Mouse (Mus musculus): ENCODE measurements around the gene Map3k21.

The Map3k21 gene

DNA sequence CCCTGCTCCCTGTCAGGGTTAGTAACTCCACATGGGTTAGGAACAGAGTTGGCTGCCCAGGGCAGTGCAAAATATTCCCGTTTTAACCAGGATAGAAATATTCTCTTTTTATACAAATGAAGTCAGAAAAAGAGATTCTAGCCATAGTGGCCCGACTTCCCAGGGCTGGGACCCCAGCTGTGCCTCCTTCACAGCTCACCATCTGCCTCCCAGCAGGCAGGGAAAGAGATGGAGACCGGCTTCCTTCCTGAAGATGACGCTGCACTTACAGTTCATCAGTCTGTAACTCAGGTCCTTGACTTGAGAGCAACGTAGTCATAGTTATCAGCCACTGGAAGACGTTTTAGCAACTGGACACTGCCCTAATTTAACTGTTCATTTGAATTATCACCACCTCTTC lies 70.6 kb downstream of the Map3k21 start:
- DNase-seq = no peak

DNA sequence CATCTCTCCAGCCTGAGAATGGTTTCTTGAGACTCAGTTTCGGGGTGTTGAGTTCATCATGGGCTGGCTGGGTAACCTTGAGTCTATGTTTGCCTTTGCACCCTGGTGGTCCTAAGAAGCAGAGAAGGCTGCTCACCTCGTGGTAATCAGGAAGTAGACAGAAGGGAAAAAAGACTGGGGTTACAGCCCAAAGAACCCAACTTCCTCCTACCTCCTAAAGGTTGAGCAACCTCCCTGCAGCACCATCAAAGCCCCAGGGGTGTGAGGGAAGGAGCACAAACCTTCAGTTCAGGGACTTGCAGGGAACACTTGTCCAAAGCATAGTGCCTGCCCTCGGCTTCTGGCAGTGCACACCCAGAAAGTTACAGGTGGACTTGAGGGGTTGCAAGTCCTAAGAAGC lies 73.3 kb downstream of the Map3k21 start:
- DNase-seq = no peak

DNA sequence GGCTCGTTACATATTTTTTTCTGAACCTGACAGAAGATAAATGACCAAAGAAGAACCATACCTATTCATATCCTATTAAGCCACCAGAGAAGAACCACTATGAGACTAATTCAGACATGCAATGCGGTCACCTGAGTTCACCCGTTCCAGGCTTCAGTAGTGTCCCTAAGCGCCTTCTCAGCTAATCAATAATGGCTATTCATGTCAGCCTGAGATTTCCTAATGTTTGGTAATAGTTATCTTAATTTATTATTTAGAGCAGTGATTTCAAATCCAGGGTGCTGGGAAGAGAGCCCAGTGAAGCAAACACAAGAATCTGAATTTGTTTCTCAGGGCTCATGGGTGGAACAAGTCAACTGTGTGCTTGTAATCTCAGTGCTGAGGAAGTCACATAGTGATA lies 73.9 kb downstream of the Map3k21 start:
- no peak for DNase-seq

DNA sequence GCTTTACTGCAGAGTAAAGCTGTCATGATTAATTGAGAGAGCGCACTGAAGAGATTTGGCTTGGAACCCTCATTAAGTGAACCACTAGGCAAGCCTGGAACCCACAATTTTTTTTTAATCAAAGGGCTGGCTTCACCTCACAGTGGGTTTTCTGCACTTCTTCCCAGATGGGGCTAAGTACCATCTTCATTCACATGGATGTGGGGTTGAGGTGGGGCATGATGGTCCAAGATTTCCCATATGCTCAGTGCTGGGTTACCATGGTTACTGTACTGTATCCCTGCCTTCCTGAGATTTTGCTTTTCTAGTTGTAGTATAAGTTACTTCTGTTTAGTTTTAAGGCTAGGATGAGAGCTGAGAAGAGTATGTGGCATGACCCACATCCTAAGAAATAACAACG lies 75.1 kb downstream of the Map3k21 start:
- DNase-seq = no peak

DNA sequence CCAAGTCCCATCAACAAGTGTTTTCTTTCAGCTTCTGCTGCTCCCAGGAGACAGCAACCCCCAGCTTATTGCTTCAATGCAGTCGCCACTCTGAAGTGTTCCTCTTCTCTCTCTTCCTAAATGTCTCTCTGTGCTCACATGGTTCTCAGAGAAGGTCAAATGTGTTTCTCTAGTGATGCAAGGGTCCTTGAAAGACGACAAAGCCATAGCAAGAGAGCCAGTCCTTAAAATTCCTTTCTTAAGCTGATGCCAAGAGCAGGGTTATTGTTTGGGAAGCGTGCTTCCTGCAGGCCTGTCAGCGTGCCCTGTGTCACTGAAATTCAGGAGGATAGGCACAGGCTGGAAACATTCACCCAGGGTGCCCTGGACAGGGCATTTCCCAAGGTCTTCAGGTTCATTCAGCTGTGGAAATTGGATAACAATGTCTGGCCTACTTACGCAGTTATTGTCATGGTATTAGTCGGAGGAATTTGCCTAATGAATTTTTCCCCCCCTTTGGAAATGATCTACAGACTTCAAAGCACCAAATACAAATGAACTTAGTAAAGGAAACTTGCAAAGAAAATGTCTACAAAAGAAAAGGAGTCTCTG lies 76.8 kb downstream of the Map3k21 start:
- no peak for DNase-seq

DNA sequence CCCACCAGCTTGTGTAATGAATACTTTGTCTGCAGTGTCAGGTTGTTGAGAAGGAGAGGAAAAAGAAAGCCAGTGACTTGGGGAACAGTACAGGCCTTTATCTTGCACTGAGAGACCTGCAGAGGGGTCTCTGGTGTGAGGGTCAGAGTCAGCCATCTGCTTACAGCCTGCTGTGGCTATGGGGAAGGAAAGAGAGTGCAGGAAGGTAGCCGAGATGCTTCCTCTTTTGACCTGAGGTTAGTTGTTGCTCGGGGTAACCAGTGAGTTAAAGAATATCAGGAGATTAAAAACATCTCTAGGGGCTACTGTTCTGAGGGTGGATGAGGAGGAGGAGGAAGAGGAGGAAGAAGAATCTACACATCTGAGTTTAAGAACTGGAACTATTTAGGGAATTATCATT lies 77.7 kb downstream of the Map3k21 start:
- DNase-seq = no peak

DNA sequence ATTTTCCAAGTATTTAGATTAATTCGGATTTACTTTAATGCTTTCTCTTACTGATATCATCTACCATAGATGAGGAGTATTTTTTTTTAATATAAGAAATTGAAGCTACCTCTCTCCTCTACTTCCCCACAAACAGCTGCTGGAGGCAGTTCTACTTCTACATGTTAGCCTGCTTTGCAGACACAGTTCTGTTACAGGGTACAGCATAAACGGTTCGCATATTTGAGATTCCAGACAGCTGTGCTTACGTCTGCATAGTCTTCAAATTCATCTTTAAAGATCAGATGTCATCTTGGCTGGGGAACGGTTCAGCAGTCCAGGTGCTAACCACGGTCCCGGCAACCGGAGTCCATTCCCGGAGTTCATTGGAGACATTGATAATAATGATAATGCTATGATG lies 83.4 kb downstream of the Map3k21 start:
- DNase-seq = no peak

DNA sequence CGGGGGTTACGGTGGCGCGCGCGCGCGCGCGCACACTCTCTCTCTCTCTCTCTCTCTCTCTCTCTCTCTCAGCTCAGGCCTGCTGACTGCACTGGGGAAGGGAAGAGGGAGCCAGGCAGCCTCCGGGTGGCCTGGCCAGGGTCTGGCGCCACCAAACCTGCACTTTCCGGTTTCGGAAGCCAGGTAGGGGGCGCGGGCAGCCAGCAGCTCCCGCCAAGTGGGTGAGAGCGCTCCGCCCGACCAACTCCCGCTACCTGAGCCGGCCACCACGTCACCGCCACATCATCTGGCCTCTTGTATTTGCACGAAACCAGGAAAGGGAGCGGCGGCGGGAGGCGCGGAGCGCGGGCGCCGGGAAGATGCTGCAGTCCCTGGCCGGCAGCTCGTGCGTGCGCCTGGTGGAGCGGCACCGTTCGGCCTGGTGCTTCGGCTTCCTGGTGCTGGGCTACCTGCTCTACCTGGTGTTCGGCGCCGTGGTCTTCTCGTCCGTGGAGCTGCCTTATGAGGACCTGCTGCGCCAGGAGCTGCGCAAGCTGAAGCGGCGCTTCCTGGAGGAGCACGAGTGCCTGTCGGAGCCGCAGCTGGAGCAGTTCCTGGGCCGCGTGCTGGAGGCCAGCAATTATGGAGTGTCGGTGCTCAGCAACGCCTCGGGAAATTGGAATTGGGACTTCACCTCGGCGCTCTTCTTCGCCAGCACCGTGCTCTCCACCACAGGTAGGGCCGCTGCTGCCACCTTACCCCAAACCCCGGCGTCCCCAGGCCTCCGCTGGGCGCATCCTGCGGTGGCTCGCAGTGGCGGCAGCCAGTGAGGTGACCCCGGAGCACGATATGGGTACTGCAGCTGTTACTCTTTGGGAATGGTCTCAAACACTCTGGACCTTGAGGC lies 85.1 kb downstream of the Map3k21 start, which contains the start of gene Kcnk1:
Gene Kcnk1, plus strand, starts transcription at position 70 of the 886 bp plus-strand sequence.
- DNase-seq = no peak

DNA sequence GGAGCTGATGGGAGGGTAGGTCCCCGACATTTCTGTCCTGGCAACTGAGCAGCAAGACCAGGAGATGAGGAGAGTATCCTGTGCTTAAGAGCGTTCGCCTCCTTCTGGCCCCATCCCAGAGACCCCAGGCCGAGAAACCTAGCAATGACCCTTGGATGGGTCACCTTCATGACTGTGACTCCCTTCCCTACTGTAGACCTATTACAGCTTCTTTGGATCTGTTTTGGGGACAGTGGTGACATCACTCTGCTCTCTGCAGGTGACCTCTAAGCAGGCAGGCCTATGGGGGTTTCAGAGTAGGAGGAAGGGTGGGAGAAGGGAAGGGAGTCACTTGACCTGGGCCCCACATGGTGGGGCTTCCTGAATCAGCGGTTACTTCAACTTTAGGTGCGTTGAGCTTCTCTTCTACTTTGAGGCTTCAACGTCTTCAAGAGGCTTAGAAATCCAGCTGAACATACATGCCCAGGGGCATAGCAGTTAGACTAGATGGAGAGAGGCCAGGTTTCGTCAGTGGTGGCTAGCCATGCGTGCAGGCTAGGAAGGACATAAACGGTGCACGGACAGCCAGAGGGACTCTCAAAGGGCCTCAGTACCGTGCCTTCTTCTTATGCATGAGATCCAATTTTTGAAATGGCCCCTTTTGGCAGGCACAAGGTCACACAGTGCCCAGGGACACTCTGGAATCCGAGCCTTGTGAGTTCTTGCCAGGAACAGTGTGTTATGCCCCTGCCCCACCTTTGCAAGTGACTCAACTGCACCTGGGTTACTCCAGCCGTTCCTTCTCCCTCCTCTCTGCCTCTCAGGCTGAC lies 86.0 kb downstream of the Map3k21 start:
- no peak for DNase-seq

DNA sequence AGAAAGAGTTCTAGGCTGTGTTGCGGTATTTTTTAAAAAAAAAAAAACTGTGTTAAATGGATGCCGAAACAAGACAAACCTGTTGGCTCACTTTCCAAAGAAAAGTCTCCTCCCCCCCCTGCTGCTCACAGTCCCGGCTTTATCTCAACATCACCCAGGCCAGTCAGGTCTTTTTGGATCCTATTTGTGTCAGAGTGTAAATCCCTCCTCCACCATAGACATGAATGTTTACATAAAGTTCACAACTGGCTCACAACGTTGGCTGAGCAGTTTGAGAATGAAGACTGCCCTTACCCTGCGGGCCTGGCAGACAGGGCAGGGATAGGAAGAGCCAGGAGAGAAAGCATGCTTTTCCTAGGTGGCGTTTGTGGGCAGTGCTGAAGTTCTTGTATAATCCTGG lies 86.7 kb downstream of the Map3k21 start:
- DNase-seq = no peak

Data from thymus, adult 18-20 months (tissue).